Mouse (Mus musculus) ES-Bruce4 (cell line): ENCODE measurements at regions not wholly inside any gene's neighbourhood (a gene's known extent, or its start where the extent isn't known, plus 50 kb on each side); places are given as distances from the start of the nearest gene placed in this dataset.

Source experiments
- H3K27ac ChIP-seq: 2 replicates; pipeline ENCODE4 v1.5.1; 2012; ENCODE audit warnings: low read length, inconsistent platforms; ENCODE audit not compliant: insufficient read depth
- H3K27me3 ChIP-seq: 2 replicates; pipeline ENCODE4 v1.6.1; 2012; ENCODE audit warnings: mild to moderate bottlenecking, low read length, inconsistent platforms; ENCODE audit not compliant: control insufficient read depth, poor library complexity, insufficient read depth, severe bottlenecking
- H3K36me3 ChIP-seq: 2 replicates; pipeline ENCODE4 v1.6.1; 2012; ENCODE audit warnings: inconsistent platforms, mild to moderate bottlenecking, low read length, moderate library complexity; ENCODE audit not compliant: control insufficient read depth, poor library complexity, insufficient read depth, severe bottlenecking
- H3K4me1 ChIP-seq: one replicate; pipeline ENCODE4 v1.8.1; 2011; ENCODE audit warnings: low read length; ENCODE audit not compliant: control insufficient read depth, insufficient read depth
- H3K4me3 ChIP-seq: 2 replicates; pipeline ENCODE4 v1.5.1; 2011; ENCODE audit warnings: low read depth, mild to moderate bottlenecking, low read length
- H3K9ac ChIP-seq: 2 replicates; pipeline ENCODE4 v1.6.1; 2012; ENCODE audit warnings: low read depth, mild to moderate bottlenecking, inconsistent platforms; ENCODE audit not compliant: poor library complexity, severe bottlenecking
- H3K9me3 ChIP-seq: replicated peaks from 2 replicates; pipeline ENCODE4 v1.6.1; 2012; ENCODE audit warnings: mild to moderate bottlenecking, low read length, inconsistent platforms; ENCODE audit not compliant: control insufficient read depth, poor library complexity, insufficient read depth, severe bottlenecking
- CTCF ChIP-seq: IDR thresholded peaks from one replicate; pipeline ENCODE4 v1.8.1; 2011; ENCODE audit warnings: low read depth, low read length
- EP300 ChIP-seq: IDR thresholded peaks from 2 replicates; pipeline ENCODE4 v1.6.1; 2011; ENCODE audit warnings: low read depth, low read length; ENCODE audit not compliant: insufficient read depth
- POLR2A ChIP-seq: IDR thresholded peaks from one replicate; pipeline ENCODE4 v1.8.1; 2011; ENCODE audit warnings: low read length; ENCODE audit not compliant: insufficient read depth

DNA sequence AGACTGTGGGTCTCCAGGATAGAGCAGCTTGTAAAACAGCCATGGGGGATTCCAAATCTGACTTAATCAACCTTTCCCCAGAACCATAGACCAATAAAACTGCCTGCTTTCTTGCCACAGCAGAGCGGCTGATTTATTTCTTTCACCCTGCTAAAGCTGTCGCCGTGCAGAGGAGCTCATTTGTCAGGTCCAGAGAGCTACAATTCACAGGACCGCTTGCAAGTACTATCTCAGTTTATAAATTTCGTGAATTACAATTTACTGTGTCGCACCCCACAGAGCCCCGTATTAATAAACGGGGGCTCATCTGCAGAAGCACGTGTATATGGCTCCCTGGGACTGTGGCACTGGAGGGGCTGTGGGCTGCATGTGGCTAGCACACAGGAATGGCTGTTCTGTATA is 185.4 kb upstream of the Bmper start:
- no peaks in the 10 kb centered on the region for H3K36me3 ChIP-seq
- H3K27me3 ChIP-seq, result no peaks in the 10 kb centered on the region
- no peak overlapping the region for H3K27ac ChIP-seq
- TF ChIP-seq EP300, result no peak
- TF ChIP-seq CTCF, result no peak
- TF ChIP-seq POLR2A, result no peak
- H3K4me1 ChIP-seq, result no peaks in the 10 kb centered on the region
- H3K4me3 ChIP-seq, result no peak overlapping the region
- no peak overlapping the region for H3K9ac ChIP-seq
- no peaks in the 10 kb centered on the region for H3K9me3 ChIP-seq

DNA sequence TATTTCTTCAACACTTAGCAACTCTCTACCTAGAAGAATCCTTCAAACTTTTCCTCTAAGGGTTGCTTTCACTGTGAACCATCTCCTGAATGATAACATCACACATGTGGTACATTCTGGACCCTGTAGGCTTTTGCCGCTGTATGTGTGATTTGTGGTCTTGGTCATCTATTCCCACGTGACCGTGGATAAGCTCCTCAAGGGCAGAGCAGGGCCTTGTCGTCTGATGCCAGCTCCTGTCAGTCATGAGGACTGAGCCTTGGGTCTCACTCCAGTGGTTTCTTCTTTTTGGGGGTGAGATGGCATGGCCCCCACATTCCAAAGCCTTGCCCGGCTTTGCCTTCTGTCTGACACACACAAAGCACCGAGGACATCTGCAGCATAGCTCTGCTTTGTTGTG is 183.3 kb upstream of the Bmper start:
- Histone ChIP-seq H3K4me3 (no peak overlapping the region), H3K27ac (no peak overlapping the region), H3K9ac (no peak overlapping the region), H3K9me3 (no peaks in the 10 kb centered on the region), H3K4me1 (no peaks in the 10 kb centered on the region), H3K27me3 (no peaks in the 10 kb centered on the region), H3K36me3 (no peaks in the 10 kb centered on the region)
- TF ChIP-seq POLR2A (no peak), CTCF (no peak)

DNA sequence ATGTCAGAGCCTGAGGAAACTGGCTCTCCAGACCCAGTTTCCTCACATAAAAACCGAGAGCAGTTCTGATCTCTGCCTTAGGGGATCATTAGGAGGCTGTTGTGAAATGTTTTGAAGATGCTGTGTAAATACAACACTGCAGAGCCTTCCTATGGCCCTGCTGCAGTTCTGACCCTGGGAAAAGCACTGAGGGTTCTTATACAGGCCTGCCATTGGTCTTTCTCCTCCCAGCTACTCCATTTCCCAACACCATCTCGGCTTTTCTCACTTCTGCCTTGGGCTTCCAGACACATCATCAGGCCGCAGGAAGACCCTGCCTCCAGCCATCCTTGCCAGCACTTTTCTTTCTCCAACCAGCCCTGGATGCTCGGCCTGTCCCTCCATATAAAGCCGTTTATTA is 181.9 kb upstream of the Bmper start:
- no peaks in the 10 kb centered on the region for H3K27me3 ChIP-seq
- H3K9me3 ChIP-seq, result no peaks in the 10 kb centered on the region
- H3K36me3 ChIP-seq, result no peaks in the 10 kb centered on the region
- TF ChIP-seq POLR2A (no peak), EP300 (no peak), CTCF (no peak)
- no peaks in the 10 kb centered on the region for H3K4me1 ChIP-seq
- no peak overlapping the region for H3K27ac ChIP-seq
- no peak overlapping the region for H3K4me3 ChIP-seq
- H3K9ac ChIP-seq, result no peak overlapping the region

DNA sequence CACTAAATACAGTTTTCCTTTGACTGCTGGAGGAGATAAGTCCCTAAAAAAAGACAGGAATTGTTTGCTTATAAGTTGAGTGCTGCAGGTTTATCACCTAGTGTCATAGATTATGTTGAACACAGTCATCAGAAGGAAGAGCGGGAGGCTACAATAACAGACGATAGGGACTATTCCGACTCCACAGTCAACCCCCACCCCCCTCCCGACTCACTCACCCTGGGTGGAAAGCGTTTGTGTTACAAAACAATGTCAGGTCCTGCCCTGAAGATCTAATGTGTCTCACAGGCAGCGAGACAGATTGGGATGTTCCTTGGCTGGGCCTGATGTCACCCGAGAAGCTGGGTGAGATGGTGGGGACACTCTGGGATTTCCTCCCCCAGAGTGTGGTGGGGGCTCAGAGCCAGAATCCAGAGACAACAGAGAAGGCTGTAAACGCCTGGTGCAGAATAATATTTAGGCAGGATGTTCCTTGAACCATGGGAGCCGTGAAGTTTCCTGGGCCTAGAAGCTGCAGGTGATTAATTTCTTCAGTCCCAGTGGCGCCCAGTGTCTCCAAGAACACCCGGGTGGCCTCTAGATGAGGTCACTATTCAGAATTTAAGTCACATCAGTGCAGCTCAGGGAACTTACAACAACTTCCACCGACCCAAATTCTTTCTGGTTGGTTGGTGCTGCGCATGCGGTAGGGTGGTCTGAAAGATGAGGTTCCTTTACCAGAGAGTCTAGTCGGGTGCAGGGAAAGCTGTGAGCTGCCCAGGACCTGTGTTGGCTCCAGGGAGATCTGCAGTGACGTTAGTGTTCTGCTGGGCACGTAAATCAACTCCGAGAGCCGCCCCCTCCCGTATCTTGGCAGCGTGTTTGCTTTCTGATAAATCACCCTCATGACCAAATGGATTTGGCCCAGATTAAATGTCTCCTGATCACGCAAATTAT is 181.1 kb upstream of the Bmper start:
- no peaks in the 10 kb centered on the region for H3K4me1 ChIP-seq
- no peaks in the 10 kb centered on the region for H3K27me3 ChIP-seq
- no peak overlapping the region for H3K9ac ChIP-seq
- no peak overlapping the region for H3K4me3 ChIP-seq
- H3K9me3 ChIP-seq, result no peaks in the 10 kb centered on the region
- no peak for TF ChIP-seq CTCF
- TF ChIP-seq EP300, result no peak
- no peak for TF ChIP-seq POLR2A
- no peaks in the 10 kb centered on the region for H3K36me3 ChIP-seq
- no peak overlapping the region for H3K27ac ChIP-seq

DNA sequence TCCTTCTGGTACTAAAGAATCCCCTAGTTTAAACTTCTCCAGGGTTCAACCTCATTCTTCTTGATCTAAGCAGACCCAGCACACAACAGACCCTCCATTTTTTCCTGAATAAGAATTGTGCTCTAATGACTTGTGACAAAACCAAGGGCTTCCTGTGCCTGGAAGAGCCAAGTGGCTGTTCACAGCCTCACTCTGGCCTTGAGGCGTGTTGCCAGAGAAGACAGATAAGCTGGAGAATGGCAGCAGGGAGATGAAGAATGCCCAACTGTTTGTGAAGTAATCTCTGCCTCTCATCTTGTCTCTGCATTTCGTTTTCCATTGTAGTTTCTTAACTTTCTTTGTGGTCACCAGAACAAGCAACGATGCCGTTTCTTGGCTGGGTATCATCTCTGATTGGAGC is 179.9 kb upstream of the Bmper start:
- H3K27me3 ChIP-seq, result no peaks in the 10 kb centered on the region
- H3K36me3 ChIP-seq, result no peaks in the 10 kb centered on the region
- H3K4me3 ChIP-seq, result no peak overlapping the region
- no peaks in the 10 kb centered on the region for H3K4me1 ChIP-seq
- no peak overlapping the region for H3K27ac ChIP-seq
- no peak overlapping the region for H3K9ac ChIP-seq
- TF ChIP-seq POLR2A (no peak), EP300 (no peak)
- no peaks in the 10 kb centered on the region for H3K9me3 ChIP-seq

DNA sequence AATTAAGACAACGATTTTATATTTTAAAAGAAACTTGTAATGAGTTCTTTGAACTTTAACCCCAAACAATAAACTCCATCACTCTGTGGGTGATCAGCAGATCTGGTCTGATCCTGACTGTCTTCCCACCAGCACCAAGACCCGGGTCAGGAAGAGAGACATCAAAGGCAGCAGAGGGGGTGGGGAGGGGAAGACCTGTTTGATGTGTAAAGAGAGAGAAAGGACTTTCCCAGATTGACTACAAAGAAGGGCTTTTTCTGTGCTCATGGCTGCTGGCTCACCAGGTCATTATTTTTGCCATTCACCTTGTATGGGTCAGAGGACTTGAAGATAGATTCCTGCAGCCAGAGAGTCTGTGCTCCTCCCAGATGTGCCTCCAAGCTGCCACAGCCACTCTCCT is 177.4 kb upstream of the Bmper start:
- TF ChIP-seq CTCF, result no peak
- TF ChIP-seq EP300, result no peak
- no peak for TF ChIP-seq POLR2A
- Histone ChIP-seq H3K36me3 (no peaks in the 10 kb centered on the region), H3K4me1 (no peaks in the 10 kb centered on the region), H3K4me3 (no peak overlapping the region), H3K27me3 (no peaks in the 10 kb centered on the region), H3K9ac (no peak overlapping the region), H3K9me3 (no peaks in the 10 kb centered on the region), H3K27ac (no peak overlapping the region)
